Mouse (Mus musculus) erythroblast, embryonic 14.5 days (primary cell): ENCODE data around the gene Cyb5d2.

Experiments
- GATA1 ChIP-seq: IDR thresholded peaks from 2 replicates; pipeline ENCODE4 v1.6.1; 2012; ENCODE audit warnings: low read length, inconsistent platforms, mixed read lengths
- TAL1 ChIP-seq: IDR thresholded peaks from 3 replicates; pipeline ENCODE4 v1.6.1; 2012; ENCODE audit warnings: low read length, inconsistent platforms, mixed read lengths

- no peak for TF ChIP-seq GATA1
- TF ChIP-seq TAL1, result no peak
Observed at GRCm38 (mm10) chr11:72814188-72814587, 18.2 kb upstream of the Cyb5d2 start.
